Mouse (Mus musculus) forelimb bud, embryonic 11.5 days (tissue): ENCODE data around the gene Btk.

Source experiments
- DNase-seq: peaks from one replicate; pipeline ENCODE4 v3.0.0-alpha.2; 2012; ENCODE audit warnings: low read depth, low spot score

Gene Btk

DNA sequence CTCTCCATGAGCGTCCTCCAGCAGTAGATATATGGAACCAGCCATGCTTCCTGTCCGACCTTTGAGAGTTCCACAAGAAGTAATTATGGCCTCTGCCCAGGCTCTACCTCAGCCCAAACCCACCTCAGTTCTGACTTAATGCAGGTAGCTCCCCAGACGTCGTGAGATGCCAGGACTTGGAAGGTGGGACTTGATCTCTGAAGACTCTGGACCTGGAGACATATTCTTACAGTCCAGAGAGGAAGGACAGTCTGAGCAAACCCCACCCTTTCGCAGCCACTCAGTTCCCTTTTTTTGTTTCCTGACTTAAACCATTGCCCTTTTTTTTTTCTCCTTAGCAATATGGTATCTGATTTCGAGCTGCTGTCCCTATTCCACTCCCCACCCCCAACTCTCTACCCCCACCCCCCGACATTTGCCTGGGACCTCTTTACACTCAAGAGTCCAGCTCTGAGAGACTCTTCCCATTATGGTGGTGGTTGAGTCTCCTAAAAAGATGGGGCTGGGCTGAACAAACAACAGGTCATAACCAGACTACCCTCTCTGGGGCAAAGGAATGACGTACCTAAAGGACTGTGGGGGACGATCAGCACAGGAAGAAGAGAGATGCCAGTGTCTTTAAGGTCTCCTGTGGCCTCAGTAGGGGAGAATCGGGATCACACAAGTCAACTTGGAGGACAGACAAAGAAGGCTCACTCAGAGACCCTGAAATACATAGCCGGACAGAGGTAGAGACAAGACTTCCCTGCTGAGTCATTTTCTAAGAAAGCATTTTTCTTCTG lies at the start of gene Btk:
Gene Btk (minus strand): TSS at position 683 of the 782 bp plus-strand sequence.
- DNase-seq: no peak

DNA sequence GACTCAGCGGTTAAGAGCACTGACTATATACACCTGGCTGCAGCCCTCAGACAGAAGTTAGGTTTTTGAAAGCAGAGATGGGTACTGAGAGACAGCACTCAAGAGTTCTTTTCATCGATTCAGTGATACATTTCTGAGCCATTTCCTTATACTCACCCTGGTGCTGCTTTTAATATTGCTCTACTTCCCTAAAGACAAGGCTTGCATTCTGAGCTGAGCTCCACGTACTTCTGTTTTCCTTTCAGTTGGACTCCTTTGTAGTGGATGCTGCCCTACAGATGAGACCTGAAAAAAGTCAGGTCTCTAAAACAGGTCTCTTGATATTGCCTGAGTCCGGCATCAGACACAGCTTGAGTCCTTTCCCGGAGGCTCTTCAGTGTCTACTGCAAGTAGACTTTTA lies 49.3 kb upstream of the Btk start:
- no peak for DNase-seq

GRCm38 (mm10) chrX:134628200-134628599 lies 44.8 kb upstream of the Btk start:
- DNase-seq: no peak

- DNase-seq: no peak
Measured at GRCm38 (mm10) chrX:134623350-134623749, 40.0 kb upstream of the Btk start.

- no peak for DNase-seq
Measured at GRCm38 (mm10) chrX:134621685-134622084, 38.3 kb upstream of the Btk start.

DNA sequence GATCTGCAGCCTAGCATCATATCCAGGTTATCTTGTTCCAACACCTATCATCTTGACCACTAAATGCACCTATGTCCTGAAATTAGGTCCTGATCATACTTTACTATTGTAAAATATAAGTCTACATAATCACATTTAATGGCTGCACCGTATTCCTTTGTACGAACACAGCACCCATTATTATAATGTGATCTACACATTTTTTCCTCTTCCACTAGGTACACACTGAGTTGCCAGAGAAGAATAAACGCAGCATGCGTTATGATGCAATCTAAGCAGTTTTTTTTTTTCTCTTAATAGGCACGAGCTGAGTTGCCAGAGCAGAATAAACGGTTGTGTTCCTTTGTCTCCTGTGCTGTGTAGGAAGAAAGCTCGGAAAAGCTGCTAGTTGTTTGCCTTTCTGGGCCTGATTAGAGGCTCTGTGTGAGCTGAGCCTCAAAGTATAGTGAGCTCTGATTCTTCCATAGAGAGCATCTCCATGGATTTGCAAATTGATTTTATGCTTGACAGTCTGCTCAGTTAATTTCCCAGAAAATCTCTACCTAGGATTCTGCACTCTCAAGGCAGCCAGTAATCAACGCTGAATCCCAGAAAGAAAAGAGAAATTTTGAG lies 37.0 kb upstream of the Btk start:
- DNase-seq: no peak

GRCm38 (mm10) chrX:134619695-134620094 lies 36.3 kb upstream of the Btk start:
- no peak for DNase-seq

- DNase-seq: no peak
Measured at GRCm38 (mm10) chrX:134614306-134614705, 30.9 kb upstream of the Btk start.

- DNase-seq: peak; percentile 74
Measured at GRCm38 (mm10) chrX:134612285-134612959, 29.1 kb upstream of the Btk start.

GRCm38 (mm10) chrX:134610984-134611383 lies 27.6 kb upstream of the Btk start:
- no peak for DNase-seq

GRCm38 (mm10) chrX:134609472-134609871 lies 26.1 kb upstream of the Btk start:
- DNase-seq: peak; percentile 17

DNA sequence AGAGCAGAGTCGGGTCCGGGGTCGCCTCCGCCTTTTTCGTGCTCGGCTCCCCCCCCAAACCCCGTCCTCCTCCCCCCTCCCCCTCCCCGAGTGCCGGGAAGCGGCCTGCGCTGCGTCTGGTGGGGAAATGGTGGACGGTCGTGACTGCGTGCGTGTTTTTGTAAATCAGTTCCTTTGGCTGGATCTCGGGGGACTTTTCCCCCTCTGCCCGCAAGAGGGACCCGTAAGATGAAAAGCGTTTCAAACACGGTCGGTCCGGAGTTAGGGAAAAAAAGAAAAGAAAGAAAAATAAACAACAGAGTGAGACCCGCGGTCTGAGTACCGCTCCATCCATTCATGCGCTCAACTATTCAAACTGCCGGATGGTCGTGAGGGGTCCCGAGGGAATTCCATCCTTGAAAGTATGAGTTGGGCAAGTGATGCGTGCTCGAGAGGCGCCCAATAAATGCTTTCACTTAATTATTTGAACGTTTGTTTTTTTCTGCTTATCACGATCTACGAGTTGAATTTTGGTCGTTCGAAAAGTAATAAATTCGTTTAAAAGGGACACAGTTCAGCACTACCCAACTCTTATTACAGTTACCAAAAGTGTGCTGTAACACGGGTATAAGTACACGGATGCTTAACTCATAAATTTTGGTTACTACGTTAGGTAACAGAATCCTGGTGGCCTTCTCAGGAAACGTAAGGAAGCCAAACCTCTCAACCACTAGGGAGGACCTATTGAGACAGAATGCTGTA lies 18.2 kb upstream of the Btk start:
- no peak for DNase-seq

GRCm38 (mm10) chrX:134600659-134601379 lies 17.4 kb upstream of the Btk start, which contains the start of the genes Gla and Hnrnph2:
Gene Gla, minus strand, starts transcription at chrX:134601125.
Gene Hnrnph2, plus strand, starts transcription at chrX:134601179.
- DNase-seq: peak; percentile 97

DNA sequence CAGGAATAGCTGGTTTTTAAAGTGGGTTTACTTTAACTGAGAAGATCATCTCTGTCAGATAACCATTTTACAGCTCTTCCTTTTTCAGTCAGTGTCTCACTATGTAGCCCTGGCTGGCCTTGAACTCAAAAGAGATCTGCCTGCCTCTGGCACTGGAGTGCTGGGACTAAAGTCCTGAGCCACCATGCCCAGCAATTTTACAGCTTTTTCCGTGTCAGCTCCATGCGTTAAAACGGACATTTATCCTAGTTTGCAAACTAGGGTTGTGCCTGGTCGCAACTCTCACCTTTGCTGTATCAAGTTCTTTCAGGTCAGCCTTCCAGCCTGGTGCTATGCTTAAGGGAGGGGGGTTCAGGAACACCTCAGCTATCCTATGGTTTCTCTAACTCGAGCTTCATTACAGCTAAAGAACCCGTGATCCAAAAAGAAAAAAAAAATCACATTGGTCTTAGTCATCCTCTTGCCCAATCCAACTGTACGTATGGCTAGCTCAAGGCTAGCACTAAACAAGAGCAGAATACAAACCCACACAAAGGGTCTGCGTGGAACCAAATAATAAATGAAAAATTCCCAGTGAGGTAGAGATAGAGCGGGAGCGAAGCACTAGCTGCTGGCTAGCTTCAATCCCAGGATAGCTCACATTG lies 16.7 kb upstream of the Btk start:
- DNase-seq: no peak

- no peak for DNase-seq
Measured at GRCm38 (mm10) chrX:134589836-134590235, 6.5 kb upstream of the Btk start.

DNA sequence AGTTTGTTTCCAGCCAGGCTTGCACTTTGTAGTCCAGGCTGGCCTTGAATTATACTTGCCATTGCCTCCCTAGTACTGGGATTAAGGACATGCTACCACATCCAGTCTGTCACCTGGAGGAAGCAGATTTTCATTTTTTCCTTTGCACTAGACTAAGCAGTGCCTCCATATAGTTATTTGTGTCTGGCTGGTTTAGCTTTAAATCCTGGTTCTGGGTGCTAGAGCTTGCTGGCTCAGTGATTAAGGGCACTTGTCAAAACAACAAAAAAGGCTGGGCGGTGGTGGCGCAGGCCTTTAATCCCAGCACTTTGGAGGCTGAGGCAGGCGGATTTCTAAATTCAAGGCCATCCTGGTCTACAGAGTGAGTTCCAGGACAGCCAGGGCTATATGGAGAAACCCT lies 5.6 kb upstream of the Btk start:
- no peak for DNase-seq

- no peak for DNase-seq
Measured at GRCm38 (mm10) chrX:134588261-134588660, 4.9 kb upstream of the Btk start.

- DNase-seq: no peak
Measured at GRCm38 (mm10) chrX:134586447-134586846, 3.1 kb upstream of the Btk start.

GRCm38 (mm10) chrX:134585103-134586002 lies 2.0 kb upstream of the Btk start, which contains the start of gene Rpl36a:
Gene Rpl36a, plus strand, starts transcription at chrX:134585654.
- peak; percentile 94 for DNase-seq

GRCm38 (mm10) chrX:134582270-134582669 lies 1.1 kb downstream of the Btk start:
- no peak for DNase-seq
